Mouse (Mus musculus) bone marrow, adult 2 months (tissue): Measurements from ENCODE around the gene Ciart.

Source experiments
- CTCF ChIP-seq: fragments of 200-500 bp; IDR thresholded peaks from 2 replicates; pipeline ENCODE4 v1.5.1; 2011; ENCODE audit warnings: low read length, control low read depth; ENCODE audit not compliant: control insufficient read depth, insufficient read depth
- POLR2A ChIP-seq: fragments of 200-500 bp; IDR thresholded peaks from 2 replicates; pipeline ENCODE4 v1.6.1; 2011; ENCODE audit warnings: low read depth, mild to moderate bottlenecking, control low read depth, low read length, borderline replicate concordance; ENCODE audit not compliant: control insufficient read depth

GRCm38 (mm10) chr3:95850611-95851010 lies 31.4 kb downstream of the Ciart start:
- no peak for TF ChIP-seq CTCF
- TF ChIP-seq POLR2A = no peak
